Mouse (Mus musculus) G1E (cell line): ENCODE measurements around the gene Cntnap5a.

Experiments used
- CTCF ChIP-seq: IDR thresholded peaks from 2 replicates; pipeline ENCODE4 v1.5.1; 2012; ENCODE audit warnings: low read depth, low read length, inconsistent platforms, mixed read lengths
- GATA1 ChIP-seq: IDR thresholded peaks from 2 replicates; pipeline ENCODE4 v1.6.1; 2012; ENCODE audit warnings: borderline replicate concordance, low read length, inconsistent platforms, mixed read lengths
- TAL1 ChIP-seq: conservative IDR thresholded peaks from 2 replicates; pipeline ENCODE4 v1.6.1; 2012; ENCODE audit warnings: low read depth, low read length, inconsistent platforms, mixed read lengths

DNA sequence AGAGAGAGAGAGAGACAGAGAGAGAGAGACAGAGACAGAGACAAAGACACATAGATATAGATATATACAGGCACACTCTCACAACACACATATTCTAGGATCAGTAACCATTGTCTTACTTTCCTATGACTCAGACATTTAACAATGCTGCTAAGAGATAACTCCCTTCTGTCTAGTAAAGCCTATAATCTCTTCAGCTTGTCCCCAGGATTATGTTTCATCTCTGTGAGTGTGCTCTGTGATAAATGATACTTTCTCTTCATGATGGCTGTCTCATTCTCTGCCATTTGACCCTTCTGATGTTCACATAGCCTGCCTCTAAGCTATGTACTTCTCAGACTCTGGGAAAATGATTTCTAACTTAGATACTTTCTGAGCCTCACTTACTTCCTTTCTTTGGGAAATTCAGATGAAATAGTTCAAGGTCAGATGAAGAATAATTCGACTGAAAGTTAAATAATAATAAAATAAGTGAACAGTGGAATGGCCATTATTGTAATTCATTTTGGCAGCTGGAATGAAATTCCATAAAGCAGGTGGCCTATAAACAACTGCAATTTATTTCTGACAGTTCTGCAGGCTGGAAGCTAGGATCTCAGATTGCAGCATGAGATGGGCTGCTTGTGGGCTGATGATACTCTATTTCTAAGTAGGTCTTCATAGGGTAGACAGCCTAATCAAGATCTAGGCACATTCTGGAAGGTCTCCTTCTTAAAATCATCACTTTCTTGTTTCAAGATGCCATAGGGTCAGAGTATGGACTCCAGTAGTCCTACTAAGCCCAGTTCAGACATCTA, 444.1 kb downstream of the Cntnap5a start:
- TF ChIP-seq CTCF (no peak), GATA1 (no peak), TAL1 (no peak)
